Mouse (Mus musculus) CH12.LX (cell line): ENCODE measurements around the gene Brf1.

Source experiments
- CTCF ChIP-seq, 2 experiments: IDR thresholded peaks in 1 of 2; conservative IDR thresholded peaks in 1 of 2; 2 replicates each; pipeline ENCODE4 v1.5.1; 2011 to 2012; ENCODE audit warnings: low read depth in 2 of 2, low read length in 2 of 2, improper control_type of control experiment in 1 of 2, inconsistent platforms in 1 of 2, mild to moderate bottlenecking in 1 of 2, moderate library complexity in 1 of 2
- KAT2A ChIP-seq: IDR thresholded peaks from 2 replicates; pipeline ENCODE4 v1.6.1; 2012; ENCODE audit warnings: low read length, improper control_type of control experiment, inconsistent platforms; ENCODE audit not compliant: insufficient replicate concordance
- POLR2A ChIP-seq: IDR thresholded peaks from 2 replicates; pipeline ENCODE4 v1.6.1; 2011; ENCODE audit warnings: low read depth, mild to moderate bottlenecking, improper control_type of control experiment, low read length
- RCOR1 ChIP-seq: conservative IDR thresholded peaks from 2 replicates; pipeline ENCODE4 v1.6.1; 2012; ENCODE audit warnings: low read depth, mild to moderate bottlenecking, inconsistent platforms, low read length, improper control_type of control experiment

DNA sequence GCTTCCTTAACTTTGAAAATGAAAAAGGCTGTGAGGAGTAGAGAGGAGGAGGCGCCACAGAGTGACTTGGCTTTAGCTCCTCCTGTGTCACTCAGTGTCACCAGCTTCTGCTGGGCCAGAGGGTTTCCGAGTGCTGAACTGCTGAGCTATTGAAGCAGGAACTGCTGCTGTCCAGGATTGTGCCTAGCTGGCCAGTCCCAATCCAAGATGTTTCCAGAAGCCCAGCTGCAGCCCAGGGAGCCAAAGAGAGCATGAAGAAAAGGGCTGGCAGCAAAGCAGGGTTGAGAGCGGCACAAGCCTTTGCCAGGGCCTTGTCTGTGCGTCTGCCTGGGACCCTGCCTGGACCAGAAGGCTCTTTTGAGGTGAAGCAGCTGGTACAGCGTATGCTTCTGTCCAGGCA lies 47.6 kb upstream of the Brf1 start:
- no peak for TF ChIP-seq POLR2A
- TF ChIP-seq CTCF (conservative IDR thresholded peaks at IDR 0.05 in 1 of 2, IDR thresholded peaks at IDR 0.05 in 1 of 2; ENCODE audit: low read depth in 2 of 2, low read length in 2 of 2), result no peak
- TF ChIP-seq KAT2A, result no peak
- no peak for TF ChIP-seq RCOR1
